Mouse (Mus musculus): Measurements from ENCODE around the gene Zswim3. TPM values are rescaled to one million over a fixed set of nuclear protein-coding genes. Genes with fewer than 3 reads are reported as not detected.

Gene Zswim3
- total RNA-seq, 2 experiments from 2014 or later, result 8.9 to 9.4 TPM

GRCm38 (mm10) chr2:164803921-164804313, 981 bp upstream of the Zswim3 start:
- no peak for DNase-seq (ENCODE audit: low spot score in 2 of 2)

GRCm38 (mm10) chr2:164805332-164805718, 427 bp downstream of the Zswim3 start:
- no peak for DNase-seq (ENCODE audit: low spot score in 2 of 2)

- DNase-seq (ENCODE audit: low spot score in 2 of 2), result no peak
These were observed 1.7 kb downstream of the Zswim3 start for GRCm38 (mm10) chr2:164806614-164807013.

- DNase-seq (ENCODE audit: low spot score in 2 of 2), result no peak
These were observed 8.7 kb downstream of the Zswim3 start for GRCm38 (mm10) chr2:164813557-164813956.

- DNase-seq (ENCODE audit: low spot score in 2 of 2), result no peak
These were observed 10.4 kb downstream of the Zswim3 start for GRCm38 (mm10) chr2:164815348-164815747.

- no peak for DNase-seq (ENCODE audit: low spot score in 2 of 2)
These were observed 10.9 kb downstream of the Zswim3 start for GRCm38 (mm10) chr2:164815821-164816220.

GRCm38 (mm10) chr2:164817206-164817605, 12.3 kb downstream of the Zswim3 start:
- DNase-seq (ENCODE audit: low spot score in 2 of 2), result no peak

GRCm38 (mm10) chr2:164817703-164818102, 12.8 kb downstream of the Zswim3 start:
- no peak for DNase-seq (ENCODE audit: low spot score in 2 of 2)

GRCm38 (mm10) chr2:164821060-164821459, 16.2 kb downstream of the Zswim3 start:
- no peak for DNase-seq (ENCODE audit: low spot score in 2 of 2)

GRCm38 (mm10) chr2:164822636-164823165, 17.8 kb downstream of the Zswim3 start, which contains the start of gene Zswim1:
Zswim1 (plus strand) TSS chr2:164822686.
- peak; percentile 100 for DNase-seq (ENCODE audit: low spot score in 2 of 2)

GRCm38 (mm10) chr2:164823181-164823585, 18.3 kb downstream of the Zswim3 start:
- DNase-seq (ENCODE audit: low spot score in 2 of 2), result peak in 1 of 2 experiments; percentile 27

GRCm38 (mm10) chr2:164823969-164824368, 19.1 kb downstream of the Zswim3 start:
- no peak for DNase-seq (ENCODE audit: low spot score in 2 of 2)

GRCm38 (mm10) chr2:164825521-164825920, 20.6 kb downstream of the Zswim3 start:
- DNase-seq (ENCODE audit: low spot score in 2 of 2), result no peak

- DNase-seq (ENCODE audit: low spot score in 2 of 2), result no peak
These were observed 22.4 kb downstream of the Zswim3 start for GRCm38 (mm10) chr2:164827146-164827850.

- DNase-seq (ENCODE audit: low spot score in 2 of 2), result no peak
These were observed 23.5 kb downstream of the Zswim3 start, which contains the start of gene Spata25 for GRCm38 (mm10) chr2:164828437-164828836. Spata25 (minus strand) TSS chr2:164828537.

- no peak for DNase-seq (ENCODE audit: low spot score in 2 of 2)
These were observed 24.2 kb downstream of the Zswim3 start for GRCm38 (mm10) chr2:164829090-164829489.

- no peak for DNase-seq (ENCODE audit: low spot score in 2 of 2)
These were observed 26.1 kb downstream of the Zswim3 start for GRCm38 (mm10) chr2:164831029-164831428.

GRCm38 (mm10) chr2:164832032-164832747, 27.3 kb downstream of the Zswim3 start:
- DNase-seq (ENCODE audit: low spot score in 2 of 2), result no peak

GRCm38 (mm10) chr2:164832748-164833301, 27.9 kb downstream of the Zswim3 start, which contains the start of gene Ctsa:
Ctsa (plus strand) TSS chr2:164832873.
- DNase-seq (ENCODE audit: low spot score in 2 of 2), result peak; percentile 79 to 87

GRCm38 (mm10) chr2:164833314-164833959, 28.5 kb downstream of the Zswim3 start, which contains the start of gene Neurl2:
Neurl2 (minus strand) TSS chr2:164833456.
- peak; percentile 93 to 94 for DNase-seq (ENCODE audit: low spot score in 2 of 2)

- DNase-seq (ENCODE audit: low spot score in 2 of 2), result no peak
These were observed 29.6 kb downstream of the Zswim3 start for GRCm38 (mm10) chr2:164834531-164834930.

Data from layer of hippocampus, postnatal 10 days (tissue).